Mouse (Mus musculus): ENCODE measurements around the gene Cacnb1.

The Cacnb1 gene

GRCm38 (mm10) chr11:98022555-98023371 lies at the start of gene Cacnb1:
TSS of gene Cacnb1 (minus strand) at chr11:98023034.
- WGBS = 1% methylated on average over 52 of the region's 52 CpGs

DNA sequence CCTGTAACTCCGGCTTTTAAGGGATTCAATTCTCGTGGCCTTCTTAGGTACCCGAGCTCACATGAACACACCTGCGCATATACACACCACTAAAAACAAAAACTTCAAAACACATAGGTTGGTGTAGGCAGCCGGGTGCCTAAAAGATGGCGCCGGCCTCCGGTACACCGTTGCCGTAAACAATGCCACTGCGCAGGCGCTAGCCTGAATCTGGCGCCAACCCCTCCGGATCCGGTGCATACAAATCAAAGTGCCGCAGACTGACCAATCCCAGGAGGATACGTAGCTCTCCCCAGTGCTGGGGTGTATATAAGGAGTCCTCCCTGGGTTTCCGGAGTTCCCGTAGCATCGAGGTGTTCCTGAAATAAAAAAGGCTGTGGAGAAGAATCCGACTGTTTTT lies 44.4 kb upstream of the Cacnb1 start:
- WGBS = 96% methylated on average over 21 of the region's 21 CpGs

- WGBS = 90% methylated on average over 12 of the region's 12 CpGs
Observed at GRCm38 (mm10) chr11:98066201-98066600, 43.4 kb upstream of the Cacnb1 start.

- 28% methylated on average over 6 of the region's 6 CpGs for WGBS
Observed at GRCm38 (mm10) chr11:98061904-98062562, 39.2 kb upstream of the Cacnb1 start.

- 76% methylated on average over 3 of the region's 3 CpGs for WGBS
Observed at GRCm38 (mm10) chr11:98061441-98061840, 38.6 kb upstream of the Cacnb1 start.

GRCm38 (mm10) chr11:98060104-98060692 lies 37.4 kb upstream of the Cacnb1 start:
- WGBS = 37% methylated on average over 5 of the region's 5 CpGs

- WGBS = 42% methylated on average over 7 of the region's 7 CpGs
Observed at GRCm38 (mm10) chr11:98059662-98060061, 36.8 kb upstream of the Cacnb1 start.

- 78% methylated on average over 5 of the region's 5 CpGs for WGBS
Observed at GRCm38 (mm10) chr11:98057998-98058397, 35.2 kb upstream of the Cacnb1 start.

- 19% methylated on average over 9 of the region's 9 CpGs for WGBS
Observed at GRCm38 (mm10) chr11:98057466-98057865, 34.6 kb upstream of the Cacnb1 start.

DNA sequence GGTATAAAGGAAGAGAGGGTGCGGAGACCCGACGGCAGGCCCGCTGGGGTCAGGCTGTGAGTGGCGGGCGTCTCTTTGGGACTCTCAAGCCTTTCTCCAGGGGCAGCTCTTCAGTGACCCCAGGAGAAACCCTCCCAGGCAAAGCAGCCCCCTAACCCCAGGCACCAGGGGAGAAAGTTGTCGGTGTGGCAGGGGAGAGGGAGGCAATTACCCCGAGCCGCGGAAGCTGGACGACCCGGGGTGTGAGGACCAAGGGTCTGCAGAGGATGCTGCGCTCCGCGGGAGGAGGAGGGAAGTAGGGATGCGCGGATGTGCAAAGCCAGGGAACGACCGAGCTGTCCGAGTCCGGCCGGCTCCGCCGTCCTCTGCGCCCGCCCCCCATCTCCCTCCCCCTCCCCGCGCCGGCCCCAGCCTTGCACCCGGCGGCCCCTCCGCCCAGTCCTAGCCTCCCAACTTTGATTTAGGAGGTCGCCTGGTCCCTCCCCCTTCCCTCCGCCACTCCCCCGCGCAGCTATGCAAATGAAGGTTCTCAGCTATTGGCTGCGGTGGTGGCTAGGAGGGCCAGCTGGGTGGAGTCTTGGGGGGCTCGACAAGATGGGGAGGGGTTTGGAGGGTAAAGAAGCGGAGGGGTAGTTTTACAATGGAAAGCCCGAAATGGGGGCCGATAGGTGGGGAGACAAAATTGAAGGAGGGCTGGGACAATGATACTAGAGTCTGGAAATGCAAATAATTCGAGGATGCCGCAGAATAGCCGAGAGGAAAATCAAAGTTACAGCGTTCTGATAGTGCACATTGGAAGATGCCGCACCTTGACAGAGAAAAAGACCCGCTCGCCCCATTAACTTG lies 30.4 kb upstream of the Cacnb1 start, which contains the start of gene Stac2:
Gene Stac2, minus strand, starts transcription at position 474 of the 846 bp plus-strand sequence.
- 3% methylated on average over 47 of the region's 48 CpGs for WGBS

DNA sequence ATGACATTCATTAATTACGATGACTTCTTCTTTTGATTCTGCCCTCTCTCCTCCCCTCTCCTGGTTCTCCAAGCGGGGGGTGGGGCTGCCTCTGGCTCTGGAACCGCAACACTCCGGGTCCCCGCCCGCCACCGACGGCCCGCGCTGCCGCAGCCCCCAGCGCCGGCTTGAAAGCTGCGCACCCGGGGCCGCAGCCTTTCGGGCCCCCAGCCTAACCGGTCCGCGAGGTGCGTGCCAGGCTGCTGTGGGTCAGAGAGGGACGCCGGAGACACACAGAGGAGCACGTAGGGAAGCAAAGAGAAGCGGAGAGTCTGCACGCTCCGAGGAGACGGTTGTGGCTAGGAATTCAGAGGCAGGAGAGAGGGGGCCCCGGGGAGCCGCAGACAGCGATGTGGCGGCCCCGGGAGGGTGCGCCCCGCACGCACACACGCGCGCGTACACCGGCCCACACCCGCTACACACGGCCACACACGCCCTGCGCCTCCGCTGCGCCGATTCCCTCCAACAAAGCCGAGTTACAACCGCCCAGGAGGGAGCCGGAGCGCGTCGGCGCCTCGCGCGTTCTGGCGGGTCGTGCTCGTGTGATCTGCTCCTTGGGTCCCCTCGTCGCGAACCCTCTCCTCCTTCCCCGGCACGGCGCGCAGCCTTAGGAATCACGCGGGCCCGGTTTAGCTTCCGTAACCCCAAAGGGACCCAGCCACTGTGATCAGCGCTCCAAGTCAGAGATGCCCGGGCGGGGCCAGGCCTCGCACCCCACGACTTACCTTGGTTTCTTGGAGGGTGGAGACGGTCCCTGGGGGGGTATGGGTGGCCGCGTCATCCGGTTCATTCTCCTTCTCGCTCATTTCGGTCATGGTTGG lies 29.5 kb upstream of the Cacnb1 start:
- WGBS = under 1% methylated on average over 83 of the region's 83 CpGs

DNA sequence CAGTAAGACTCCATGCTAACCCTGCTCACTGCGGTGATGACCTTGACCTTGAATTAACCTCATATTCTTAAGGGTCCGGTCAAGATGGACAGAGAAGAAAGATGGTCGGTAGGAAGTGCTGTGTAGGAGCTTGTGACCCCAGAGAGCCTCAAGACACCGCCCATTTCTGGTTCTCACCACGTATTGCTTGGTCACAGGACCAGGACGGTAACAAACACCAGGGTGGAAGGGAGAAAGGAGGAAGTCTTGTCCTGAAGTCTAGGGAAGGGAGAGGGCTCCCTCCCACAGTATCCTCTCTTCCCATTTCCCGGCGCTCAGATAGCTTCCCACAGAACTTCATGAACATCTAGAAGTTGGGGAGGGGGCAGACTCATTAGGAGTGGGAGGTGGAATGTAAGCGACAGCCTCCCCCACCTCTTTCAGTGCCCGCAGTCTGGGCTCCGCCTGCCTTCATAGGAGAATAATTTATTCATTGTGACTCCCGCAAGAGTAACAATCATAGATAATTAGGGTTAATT lies 28.8 kb upstream of the Cacnb1 start:
- 13% methylated on average over 12 of the region's 12 CpGs for WGBS

GRCm38 (mm10) chr11:98050940-98051339 lies 28.1 kb upstream of the Cacnb1 start:
- 36% methylated on average over 2 of the region's 2 CpGs for WGBS

- 22% methylated on average over 2 of the region's 2 CpGs for WGBS
Observed at GRCm38 (mm10) chr11:98050520-98050815, 27.6 kb upstream of the Cacnb1 start.

DNA sequence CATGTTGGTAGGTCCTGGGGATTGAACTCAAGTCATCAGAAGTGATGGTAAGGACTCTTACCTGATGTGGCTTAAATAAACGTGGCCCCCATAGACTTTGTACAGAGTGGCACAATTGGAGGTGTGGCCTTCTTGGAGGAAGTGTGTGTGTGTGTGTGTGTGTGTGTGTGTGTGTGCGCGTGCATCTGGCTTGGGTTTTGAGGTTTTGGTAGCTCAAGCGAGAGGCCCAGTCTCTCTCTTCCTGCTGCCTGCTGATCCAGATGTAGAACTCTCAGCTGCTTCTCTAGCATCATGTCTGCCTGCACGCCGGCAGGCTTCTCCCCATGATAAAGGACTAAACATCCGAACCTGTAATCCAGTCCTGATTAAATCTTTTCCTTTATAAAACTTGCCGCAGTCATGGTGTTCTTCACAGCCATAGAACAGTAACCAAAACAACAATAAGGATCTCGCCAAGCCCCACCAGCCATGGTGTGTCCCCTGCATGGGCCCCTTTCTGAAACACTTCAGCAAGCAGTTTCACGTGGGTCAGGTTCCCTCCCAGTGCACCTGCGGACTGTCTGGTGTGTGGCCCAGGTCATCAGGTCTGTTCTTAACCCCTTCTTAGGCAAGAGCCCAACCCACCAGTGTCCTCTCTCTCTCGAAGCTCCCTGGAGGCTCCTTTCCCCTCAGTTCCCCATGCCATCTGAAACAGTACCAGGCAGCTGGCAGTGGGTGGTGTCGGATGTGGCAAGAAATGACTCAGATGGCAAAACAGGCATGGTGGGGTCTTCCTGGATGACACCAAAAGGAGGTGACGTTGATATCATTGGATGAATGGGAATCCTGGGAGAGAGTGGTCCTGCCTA lies 27.1 kb upstream of the Cacnb1 start:
- WGBS = 65% methylated on average over 14 of the region's 14 CpGs

DNA sequence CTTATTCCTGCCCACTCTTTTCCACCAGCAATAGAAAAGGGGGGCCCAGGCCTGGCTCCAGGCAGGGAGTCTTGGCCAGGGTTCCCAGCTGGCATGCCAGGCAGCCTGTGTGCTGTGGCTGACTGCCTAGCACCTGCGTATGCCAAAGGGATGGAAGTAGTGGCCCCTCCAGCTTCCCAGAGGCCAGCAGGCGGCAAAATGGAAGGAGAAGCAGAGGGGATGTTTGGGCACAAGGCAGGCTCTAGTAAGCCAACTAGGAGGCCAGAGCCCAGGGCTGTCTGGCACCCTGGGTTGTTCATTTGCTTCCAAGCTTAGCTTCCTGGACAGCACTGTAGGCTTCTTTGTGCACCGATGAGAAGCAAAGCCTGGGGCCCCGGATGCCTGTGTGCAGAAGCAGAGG lies 24.9 kb upstream of the Cacnb1 start:
- 40% methylated on average over 4 of the region's 4 CpGs for WGBS

- WGBS = 86% methylated on average over 1 of the region's 1 CpGs
Observed at GRCm38 (mm10) chr11:98046466-98046865, 23.6 kb upstream of the Cacnb1 start.

GRCm38 (mm10) chr11:98045596-98045995 lies 22.8 kb upstream of the Cacnb1 start:
- 67% methylated on average over 4 of the region's 4 CpGs for WGBS

DNA sequence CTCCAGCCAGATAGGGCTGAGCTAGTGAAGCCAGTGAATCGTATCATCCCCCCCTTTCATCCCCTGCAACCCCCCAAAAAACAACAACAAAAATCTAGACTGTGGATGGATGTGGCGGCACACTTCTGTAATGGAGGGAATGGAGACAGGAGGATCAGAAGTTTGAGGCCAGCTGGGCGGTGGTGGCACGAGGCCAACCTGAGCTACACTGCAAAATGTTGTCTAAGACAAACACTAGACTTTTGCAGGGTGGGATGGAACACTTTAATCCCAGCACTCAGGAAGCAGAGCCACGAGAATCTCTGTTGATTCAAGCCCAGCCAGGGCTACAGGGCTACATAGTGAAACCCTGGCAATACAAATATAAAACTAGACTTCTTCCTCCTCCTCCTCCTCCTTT lies 21.2 kb upstream of the Cacnb1 start:
- 57% methylated on average over 5 of the region's 5 CpGs for WGBS

DNA sequence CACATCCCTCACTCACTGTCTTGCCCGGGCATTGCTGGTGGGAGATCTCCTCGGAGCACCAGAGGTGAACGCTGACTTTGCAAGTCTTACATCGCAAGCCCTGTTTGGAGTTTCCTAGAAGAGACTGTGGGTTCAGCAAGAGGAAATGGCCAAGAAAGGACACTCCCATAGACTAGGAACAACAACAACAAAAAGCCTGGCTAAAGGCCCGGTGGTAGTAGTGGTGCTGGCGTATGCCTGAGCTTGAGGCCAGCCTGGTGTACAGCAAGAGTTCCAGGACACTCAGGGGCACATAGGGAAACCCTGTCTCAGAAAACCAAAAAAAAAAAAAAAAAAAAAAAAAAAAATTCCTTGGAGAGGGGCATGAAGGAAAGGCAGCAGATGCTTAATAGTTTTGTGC lies 19.9 kb upstream of the Cacnb1 start:
- WGBS = 57% methylated on average over 6 of the region's 6 CpGs
